Mouse (Mus musculus): ENCODE measurements around the gene Vps8.

- TF ChIP-seq CTCF (IDR thresholded peaks at IDR 0.05; ENCODE audit: borderline replicate concordance, control insufficient read depth, extremely low read depth, insufficient read depth, low read length, poor library complexity), result no peak
- no peak for TF ChIP-seq POLR2A (IDR thresholded peaks at IDR 0.05; ENCODE audit: control insufficient read depth, extremely low read depth, insufficient read depth, low read length, poor library complexity)
These were observed 213.4 kb downstream of the Vps8 start for GRCm38 (mm10) chr16:21636156-21636853.
